ENCODE assay signal across 13 mouse cellular contexts in the genomic region with DNA sequence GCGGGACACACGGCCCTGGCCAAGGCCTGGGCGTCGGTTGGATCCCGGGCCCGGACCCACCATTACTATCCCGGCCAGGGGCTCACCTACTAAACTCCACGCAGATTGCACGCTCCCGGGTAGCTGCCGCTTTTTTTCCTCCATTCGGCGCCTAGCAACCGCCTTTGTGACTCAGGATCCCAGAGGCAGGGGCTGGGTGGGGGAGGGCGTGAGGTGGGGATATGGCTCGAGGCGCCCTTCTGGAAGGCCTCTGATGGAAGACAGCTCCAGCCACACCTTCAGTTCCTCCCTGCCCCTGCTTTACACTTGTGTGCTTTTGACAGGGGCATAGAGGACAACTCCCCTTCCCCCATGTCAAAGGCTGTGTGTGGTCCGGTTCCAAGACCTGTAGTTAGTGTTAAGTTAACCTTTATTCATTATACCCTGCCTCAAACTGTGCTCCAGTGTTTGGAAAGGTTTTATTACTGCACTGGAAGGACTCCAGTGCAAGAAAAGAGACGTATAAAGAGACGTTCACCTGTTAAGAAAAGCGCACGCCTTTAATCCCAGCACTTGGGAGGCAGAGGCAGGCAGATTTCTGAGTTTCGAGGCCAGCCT. TPM values are rescaled to one million over a fixed set of nuclear protein-coding genes. Genes with fewer than 3 reads are reported as not detected.
DNase-seq lines count a peak whose midpoint lies in the region; ATAC-seq and TF ChIP-seq lines count a peak whose summit lies in the region.
"Had no signal": no experiment of that assay in that cellular context is flagged by ENCODE, and none has a peak within 500 bp of the region (broad histone marks: within the 10 kb centered on the region; RNA-seq: fewer than 3 reads in every experiment).

A gene (minus strand): TSS at position 173 of the 597 bp plus-strand sequence.

- no peak for TF ChIP-seq CTCF in kidney, adult 2 months (conservative IDR thresholded peaks at IDR 0.05; ENCODE audit: insufficient read depth, insufficient read length, low read depth, low read length)

- ATAC-seq in limb, embryonic 13.5 days (ENCODE audit: low FRiP score, low read depth): no peak

- peak within 1 kb of the TSS; percentile 20; the same call in 1 of the 2 replicates for H3K27ac ChIP-seq in kidney, adult 2 months (ENCODE audit: insufficient read depth, low read depth, low read length)
- H3K27ac ChIP-seq in ES-E14 (ENCODE audit: insufficient read depth, low read depth, low read length, poor library complexity, severe bottlenecking): peak within 1 kb of the TSS; percentile 70; the same call in 1 of the 2 replicates
- H3K27ac ChIP-seq in limb, embryonic 13.5 days: no peak within 1 kb of the TSS
- H3K27ac ChIP-seq: embryonic facial prominence, embryonic 15.5 days had no signal

- 46% methylated on average over 23 of the region's 23 CpGs for WGBS in kidney, adult 2 months
- WGBS in limb, embryonic 13.5 days: 43% methylated on average over 23 of the region's 23 CpGs

- in situ Hi-C loops in ES-E14 (cut with MboI; ENCODE audit: low sequenced_read_pairs in 2 of 2, unreplicated experiment in 2 of 2): no loop called here

- no peak for TF ChIP-seq POLR2A in kidney, adult 2 months (IDR thresholded peaks at IDR 0.05; ENCODE audit: low read depth, low read length)

- no peaks in the 10 kb centered on the region for H3K36me3 ChIP-seq in kidney, adult 2 months (ENCODE audit: control insufficient read depth, insufficient read depth, low read length)
- H3K36me3 ChIP-seq in ES-E14 (ENCODE audit: control insufficient read depth, insufficient read depth, low read length, poor library complexity, severe bottlenecking): peaks cover 13% of the 10 kb centered on the region
- no peaks in the 10 kb centered on the region for H3K36me3 ChIP-seq in limb, embryonic 13.5 days
- H3K36me3 ChIP-seq: embryonic facial prominence, embryonic 15.5 days had no signal

- no peaks in the 10 kb centered on the region for H3K9me3 ChIP-seq in ES-E14 (ENCODE audit: control insufficient read depth, insufficient read depth, low read depth, low read length)
- H3K9me3 ChIP-seq in limb, embryonic 13.5 days: no peaks in the 10 kb centered on the region
- H3K9me3 ChIP-seq: embryonic facial prominence, embryonic 15.5 days had no signal

- peak within 1 kb of the TSS; percentile 27; the same call in 1 of the 2 replicates for H3K9ac ChIP-seq in ES-E14 (ENCODE audit: insufficient read depth, low read depth, low read length, poor library complexity, severe bottlenecking)
- peak within 1 kb of the TSS; percentile 5; the same call in 1 of the 2 replicates for H3K9ac ChIP-seq in limb, embryonic 13.5 days
- H3K9ac ChIP-seq: embryonic facial prominence, embryonic 15.5 days had no signal

- no peaks in the 10 kb centered on the region for H3K27me3 ChIP-seq in kidney, adult 2 months (replicated peaks; ENCODE audit: control insufficient read depth, insufficient read depth, low read length)
- no peaks in the 10 kb centered on the region for H3K27me3 ChIP-seq in limb, embryonic 13.5 days
- H3K27me3 ChIP-seq: embryonic facial prominence, embryonic 15.5 days had no signal

- H3K4me3 ChIP-seq in kidney, adult 2 months (ENCODE audit: insufficient read depth, low read depth, low read length): no peak within 1 kb of the TSS
- peak within 1 kb of the TSS; percentile 14 to 41; a peak in 2 of 4 replicates for H3K4me3 ChIP-seq in ES-E14 (ENCODE audit: insufficient read depth in 1 of 2, low read depth in 1 of 2, low read length in 2 of 2, poor library complexity in 1 of 2, severe bottlenecking in 1 of 2)
- no peak within 1 kb of the TSS for H3K4me3 ChIP-seq in limb, embryonic 13.5 days
- H3K4me3 ChIP-seq: embryonic facial prominence, embryonic 15.5 days; myocyte had no signal

- H3K4me2 ChIP-seq in limb, embryonic 13.5 days (replicated peaks): 0 out of 2 replicates have a peak within 1 kb of the TSS, but pooled peaks have one; percentile 9
- H3K4me2 ChIP-seq: embryonic facial prominence, embryonic 15.5 days had no signal

- peak; percentile 60 for DNase-seq in kidney, adult 2 months
- no peak for DNase-seq in kidney, postnatal 14 days
- peak; percentile 74 for DNase-seq in ES-E14 (ENCODE audit: low read depth, low spot score)
- DNase-seq in embryo, embryonic 10 days (ENCODE audit: low spot score): peak; percentile 11
- DNase-seq in spleen, adult 18-20 months: no peak
- no peak for DNase-seq in lung, postnatal 4 days
- no peak for DNase-seq in lung, postnatal 25 days (ENCODE audit: low spot score)
- DNase-seq: gastrocnemius, postnatal 25 days; lung, adult 2 months had no signal

- H3K4me1 ChIP-seq in kidney, adult 2 months (ENCODE audit: control insufficient read depth, insufficient read depth, low read length): no peaks in the 10 kb centered on the region
- H3K4me1 ChIP-seq in ES-E14 (ENCODE audit: control insufficient read depth in 2 of 2, insufficient read depth in 2 of 2, low read length in 2 of 2, poor library complexity in 1 of 2): peaks cover 0 to 8% of the 10 kb centered on the region in 2 experiments; a peak in 2 of 4 replicates
- peaks cover 12% of the 10 kb centered on the region for H3K4me1 ChIP-seq in limb, embryonic 13.5 days

TF ChIP-seq in ES-E14, 5 proteins besides CTCF, POLR2A, EP300 and RAD21:
- no peak for TF ChIP-seq ZNF384 (IDR thresholded peaks at IDR 0.05; ENCODE audit: low read depth, low read length)
- TF ChIP-seq HCFC1 (IDR thresholded peaks at IDR 0.05; ENCODE audit: borderline replicate concordance, insufficient read depth, low read length): no peak

RNA-seq across cellular contexts. Expression of the gene that starts here (rescaled TPM):
- 0.54 and 1.3 TPM in 2 replicates for polyA plus RNA-seq in kidney, adult 2 months (2012; rRNA removed)
- 0.45 and 1.0 TPM in 2 replicates for total RNA-seq in ES-E14 (2012; rRNA removed)
- not detected in 2 replicates for polyA plus RNA-seq in limb, embryonic 13.5 days (2015; fragmentation: Nextera tagmentation; extraction: Ambion mirVana)
- total RNA-seq: gastrocnemius, postnatal 25 days; left cerebral cortex, postnatal 10 days had no signal
- polyA plus RNA-seq: embryonic facial prominence, embryonic 15.5 days; lung, adult 2 months had no signal

Comparison
In these comparisons a context has a peak if more than half of its experiments do, and no peak if none do; other contexts are left out.
1. DNase-seq: peak in kidney, adult 2 months (single experiment), ES-E14 (single experiment) and embryo, embryonic 10 days (single experiment); none in kidney, postnatal 14 days (single experiment), spleen, adult 18-20 months (0 of 2), lung, postnatal 4 days (0 of 2) and lung, postnatal 25 days (single experiment).
2. H3K4me3 ChIP-seq: peak in ES-E14 (2 of 2); none in kidney, adult 2 months (single experiment) and limb, embryonic 13.5 days (single experiment).